Mouse (Mus musculus) layer of hippocampus, adult 2 months (tissue): ENCODE data around the gene Nup62. TPM values are rescaled to one million over a fixed set of nuclear protein-coding genes. Genes with fewer than 3 reads are reported as not detected.

Source experiments
- DNase-seq, 2 experiments: peaks; one replicate each; pipeline ENCODE4 v3.0.0; 2022; ENCODE audit warnings: low spot score in 2 of 2
- H3K27ac ChIP-seq: fragments of 200-600 bp; 2 replicates; pipeline ENCODE4 v1.8.1; 2022
- H3K4me3 ChIP-seq: fragments of 200-600 bp; 2 replicates; pipeline ENCODE4 v1.8.1; 2022; ENCODE audit warnings: mild to moderate bottlenecking
- CTCF ChIP-seq: fragments of 200-600 bp; conservative IDR thresholded peaks from 2 replicates; pipeline ENCODE4 v1.8.1; 2022; ENCODE audit warnings: antibody characterized with exemption, mild to moderate bottlenecking, moderate library complexity
- total RNA-seq, 2 experiments: library from RNA; stranded (reverse); gene quantifications; 2 replicates each; pipeline ENCODE4 v1.2.3; 2021

The Nup62 gene
- total RNA-seq, 2 experiments from 2014 or later, result 29.7 to 33.2 TPM

DNA sequence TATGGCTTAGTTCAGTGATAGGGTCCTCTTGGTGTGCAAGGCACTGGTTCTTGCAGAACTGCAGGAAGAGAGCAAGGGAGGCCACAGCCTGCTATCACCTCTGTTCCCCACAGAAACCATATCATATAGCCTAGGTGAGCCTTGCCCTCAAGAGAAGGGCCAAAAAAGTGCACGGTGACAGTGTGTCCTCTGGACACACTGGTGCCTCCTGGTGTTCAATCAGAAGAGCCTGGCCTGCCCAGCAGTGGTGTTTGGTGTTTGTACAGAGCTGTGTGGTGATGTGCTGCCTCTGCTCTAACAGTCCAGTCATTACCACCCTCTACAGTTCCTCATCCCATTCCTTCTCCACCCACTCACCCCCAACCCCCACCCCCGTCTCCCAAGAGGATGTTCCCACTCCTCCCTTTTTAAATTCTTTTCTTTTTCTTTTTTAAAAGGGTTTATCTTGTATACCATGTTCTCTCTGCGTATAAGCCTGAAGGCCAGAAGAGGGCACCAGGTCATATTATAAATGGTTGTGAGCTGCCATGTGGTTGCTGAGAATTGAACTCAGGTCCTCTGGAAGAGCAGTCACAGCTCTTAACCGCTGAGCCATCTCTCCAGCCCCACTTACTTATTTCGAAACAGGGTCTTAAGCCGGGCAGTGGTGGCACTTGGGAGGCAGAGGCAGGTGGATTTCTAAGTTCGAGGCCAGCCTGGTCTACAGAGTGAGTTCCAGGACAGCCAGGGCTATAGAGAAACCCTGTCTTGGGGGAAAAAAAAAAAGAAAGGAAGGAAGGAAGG, 6.0 kb downstream of the Nup62 start:
- TF ChIP-seq CTCF, result peak; percentile 43
- Histone ChIP-seq H3K4me3 (no peak overlapping the region), H3K27ac (no peak overlapping the region)
- peak in 1 of 2 experiments; percentile 5 for DNase-seq

GRCm38 (mm10) chr7:44823409-44823808, 7.5 kb downstream of the Nup62 start:
- H3K27ac ChIP-seq, result no peak overlapping the region
- peak; percentile 50 for TF ChIP-seq CTCF
- no peak overlapping the region for H3K4me3 ChIP-seq
- DNase-seq, result peak in 1 of 2 experiments; percentile 6

GRCm38 (mm10) chr7:44824872-44825271, 9.0 kb downstream of the Nup62 start:
- DNase-seq, result peak; percentile 75 to 86
- H3K4me3 ChIP-seq, result no peak overlapping the region
- TF ChIP-seq CTCF, result peak; percentile 95
- no peak overlapping the region for H3K27ac ChIP-seq

DNA sequence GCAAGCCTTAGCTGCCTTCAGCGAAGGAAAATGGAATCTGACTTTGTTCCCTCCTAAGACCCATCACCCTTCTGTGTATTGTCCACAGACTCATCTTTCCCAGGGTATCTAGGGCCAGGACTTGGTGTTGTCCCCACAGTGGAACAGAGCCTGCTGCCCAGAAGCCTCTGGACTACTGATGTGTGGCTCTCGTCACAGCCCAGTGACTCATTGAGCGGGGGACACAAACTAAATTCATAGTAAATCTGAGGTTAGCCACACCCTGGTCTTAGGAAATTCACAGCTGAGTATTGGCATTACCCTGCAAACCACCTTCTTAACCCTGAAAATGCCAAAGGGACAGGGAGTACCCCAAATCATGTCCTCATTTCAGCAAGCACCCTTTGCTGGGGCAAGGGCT, 10.9 kb downstream of the Nup62 start:
- TF ChIP-seq CTCF, result no peak
- H3K27ac ChIP-seq, result no peak overlapping the region
- H3K4me3 ChIP-seq, result no peak overlapping the region
- DNase-seq, result no peak

GRCm38 (mm10) chr7:44828706-44829105, 12.8 kb downstream of the Nup62 start:
- Histone ChIP-seq H3K27ac (no peak overlapping the region), H3K4me3 (no peak overlapping the region)
- no peak for DNase-seq
- no peak for TF ChIP-seq CTCF

- no peak for DNase-seq
Observed at GRCm38 (mm10) chr7:44832763-44833162, 16.9 kb downstream of the Nup62 start.

GRCm38 (mm10) chr7:44835373-44836015, 19.6 kb downstream of the Nup62 start:
- Histone ChIP-seq H3K27ac (peak overlapping the region; percentile 1; the same call in 1 of the 2 replicates), H3K4me3 (no peak overlapping the region)
- DNase-seq, result no peak
- no peak for TF ChIP-seq CTCF

More at GRCm38 (mm10) chr7:44832763-44833162, 16.9 kb downstream of the Nup62 start:
- Histone ChIP-seq H3K27ac (no peak overlapping the region), H3K4me3 (no peak overlapping the region)
- TF ChIP-seq CTCF, result no peak

DNA sequence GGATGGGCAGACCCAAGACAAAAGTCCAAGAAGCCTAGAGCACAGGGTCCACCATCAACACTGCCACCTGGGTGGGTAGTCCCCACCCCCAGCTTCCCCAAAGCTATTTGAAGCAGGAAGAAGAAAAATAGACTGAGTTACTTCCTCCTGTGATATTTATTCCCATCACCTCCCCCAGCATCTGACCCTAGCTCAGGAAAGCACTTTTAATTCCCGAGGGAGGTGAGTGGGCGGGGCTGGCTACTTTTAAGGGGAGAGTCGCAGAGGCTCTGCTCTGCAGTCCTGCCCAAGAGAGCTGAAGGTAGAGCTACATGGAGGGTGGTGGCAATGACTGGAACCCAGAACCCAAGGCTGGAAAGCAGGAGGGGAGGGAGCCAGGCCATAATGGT, 20.1 kb downstream of the Nup62 start:
- no peak for DNase-seq
- TF ChIP-seq CTCF, result no peak
- H3K4me3 ChIP-seq, result no peak overlapping the region
- no peak overlapping the region; the same call in 1 of the 2 replicates for H3K27ac ChIP-seq

DNA sequence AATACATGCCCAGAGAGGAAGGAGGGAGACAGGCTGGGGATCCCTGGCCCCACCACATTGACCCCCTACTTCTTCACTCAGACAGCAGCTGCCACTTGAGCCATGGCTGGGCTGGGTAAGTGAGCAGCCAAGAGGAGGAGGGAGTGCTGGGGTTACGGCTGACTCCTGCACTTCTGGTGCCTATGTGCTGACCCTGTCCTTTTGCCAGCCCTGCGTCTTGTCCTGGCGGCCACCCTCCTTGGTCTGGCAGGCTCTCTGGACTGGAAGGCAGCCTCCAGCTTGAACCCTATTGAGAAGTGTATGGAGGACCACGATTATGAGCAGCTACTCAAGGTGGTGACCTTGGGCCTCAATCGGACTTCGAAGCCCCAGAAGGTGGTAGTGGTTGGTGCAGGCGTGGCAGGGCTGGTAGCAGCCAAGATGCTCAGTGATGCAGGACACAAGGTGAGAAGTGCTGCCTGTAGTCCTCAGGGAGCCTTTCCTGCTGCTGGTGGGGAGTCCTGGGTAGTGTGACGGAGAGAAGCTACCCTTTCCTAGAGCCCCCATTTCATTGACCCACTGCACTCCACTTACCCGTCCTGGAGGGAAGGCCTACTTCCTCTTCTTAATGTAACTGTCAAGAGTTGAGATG, 20.6 kb downstream of the Nup62 start:
- H3K27ac ChIP-seq, result no peak overlapping the region
- DNase-seq, result no peak
- no peak for TF ChIP-seq CTCF
- H3K4me3 ChIP-seq, result no peak overlapping the region

DNA sequence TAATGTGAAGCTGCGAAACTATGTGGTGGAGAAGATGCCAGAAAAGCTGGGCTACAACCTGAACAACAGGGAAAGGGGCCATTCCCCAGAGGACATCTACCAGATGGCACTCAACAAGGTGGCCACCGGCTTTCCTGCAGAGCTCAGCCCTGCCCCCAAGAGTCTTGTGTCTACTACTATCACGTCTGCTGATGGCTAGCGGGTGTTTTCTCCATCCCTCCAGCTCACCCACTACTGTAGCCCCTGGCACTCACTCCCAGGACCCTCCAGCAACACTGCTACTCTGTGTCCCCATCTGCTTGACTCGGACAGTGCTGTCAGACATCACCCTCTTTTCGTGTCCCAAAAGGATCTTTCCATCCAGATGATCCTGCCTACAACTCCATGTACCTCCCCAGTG, 22.2 kb downstream of the Nup62 start:
- TF ChIP-seq CTCF, result no peak
- Histone ChIP-seq H3K4me3 (no peak overlapping the region), H3K27ac (no peak overlapping the region)
- no peak for DNase-seq

DNA sequence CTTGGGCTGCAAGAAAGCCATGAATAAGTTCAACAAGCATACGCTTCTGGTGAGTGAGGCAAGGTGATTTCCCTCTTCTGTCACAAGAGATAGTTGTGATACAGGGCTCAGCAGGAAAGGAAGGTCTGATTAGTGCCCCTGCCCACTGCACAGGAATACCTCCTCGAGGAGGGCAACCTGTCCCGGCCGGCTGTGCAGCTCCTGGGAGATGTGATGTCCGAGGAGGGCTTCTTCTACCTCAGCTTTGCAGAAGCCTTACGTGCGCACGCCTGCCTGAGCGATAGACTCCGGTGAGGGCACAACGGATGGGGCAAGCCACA, 23.2 kb downstream of the Nup62 start:
- no peak for TF ChIP-seq CTCF
- no peak overlapping the region for H3K27ac ChIP-seq
- H3K4me3 ChIP-seq, result peak overlapping the region; percentile 49; the same call in 1 of the 2 replicates
- no peak for DNase-seq

DNA sequence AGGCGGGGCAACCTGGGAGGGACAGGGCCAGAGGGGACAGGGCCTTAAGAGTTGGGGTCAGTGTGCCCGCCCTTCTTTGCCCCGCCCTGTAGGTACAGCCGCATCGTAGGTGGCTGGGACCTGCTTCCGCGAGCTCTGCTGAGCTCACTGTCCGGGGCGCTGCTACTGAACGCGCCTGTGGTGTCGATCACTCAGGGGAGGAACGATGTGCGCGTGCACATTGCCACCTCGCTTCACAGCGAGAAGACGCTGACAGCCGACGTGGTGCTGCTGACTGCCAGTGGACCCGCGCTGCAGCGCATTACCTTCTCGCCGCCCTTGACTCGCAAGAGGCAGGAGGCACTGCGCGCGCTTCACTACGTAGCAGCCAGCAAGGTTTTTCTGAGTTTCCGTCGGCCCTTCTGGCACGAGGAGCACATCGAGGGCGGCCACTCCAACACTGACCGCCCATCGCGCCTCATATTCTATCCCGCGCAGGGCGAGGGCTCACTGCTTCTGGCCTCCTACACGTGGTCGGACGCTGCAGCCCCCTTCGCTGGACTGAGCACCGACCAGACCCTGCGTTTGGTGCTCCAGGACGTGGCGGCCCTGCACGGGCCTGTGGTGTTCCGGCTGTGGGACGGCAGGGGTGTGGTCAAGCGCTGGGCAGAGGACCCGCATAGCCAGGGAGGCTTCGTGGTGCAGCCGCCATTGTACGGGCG, 23.8 kb downstream of the Nup62 start:
- Histone ChIP-seq H3K27ac (peak overlapping the region; percentile 25; the same call in 1 of the 2 replicates), H3K4me3 (peak overlapping the region; percentile 49)
- DNase-seq, result peak in 1 of 2 experiments; percentile 55
- TF ChIP-seq CTCF, result no peak

DNA sequence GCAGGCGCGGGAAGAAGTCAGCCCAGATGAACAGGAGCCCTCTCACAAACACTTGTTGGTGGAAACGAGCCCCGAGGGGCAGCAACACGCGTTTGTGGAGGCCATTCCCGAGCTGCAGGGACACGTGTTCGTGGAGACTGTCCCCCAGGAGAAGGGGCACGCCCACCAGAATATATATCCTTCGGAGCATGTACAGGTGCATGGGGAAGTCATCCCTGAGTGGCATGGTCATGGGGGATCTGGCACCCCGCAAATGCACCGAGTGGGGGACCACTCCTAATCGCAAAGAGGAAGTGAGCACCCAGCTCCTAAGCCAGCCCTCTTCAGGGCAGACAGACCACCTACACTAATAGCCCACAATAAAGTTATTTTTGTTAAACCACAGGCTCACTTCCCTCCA, 24.5 kb downstream of the Nup62 start:
- no peak overlapping the region for H3K4me3 ChIP-seq

More for the DNA sequence above, 24.5 kb downstream of the Nup62 start:
- no peak for DNase-seq
- no peak for TF ChIP-seq CTCF
- no peak overlapping the region for H3K27ac ChIP-seq
